Mouse (Mus musculus): ENCODE data around the gene Gm14851.
"Not testable (repeated sequence)": the region's sequence is repeated elsewhere in the genome, so short reads cannot be mapped to it uniquely, and the experiment has no call there.

The Gm14851 gene

DNA sequence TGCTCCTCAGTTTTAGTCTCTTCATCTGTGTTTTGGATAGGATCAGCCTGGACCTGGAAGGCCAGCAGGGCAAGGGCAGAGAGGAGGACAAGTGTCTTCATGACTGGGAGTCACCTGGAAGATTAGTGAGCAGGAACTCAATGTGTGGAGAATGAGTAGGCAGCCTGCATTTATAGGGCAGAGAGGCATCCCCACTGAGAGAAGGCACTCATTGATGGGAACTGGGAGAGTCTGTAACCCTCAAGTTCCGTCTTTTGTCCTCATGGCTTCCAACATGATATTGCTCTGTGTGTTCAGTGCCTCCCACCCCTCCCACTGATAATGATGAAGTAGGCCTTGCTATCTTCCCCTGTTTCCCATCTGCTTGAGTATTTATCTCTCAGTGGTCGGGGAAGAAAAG, at the start of gene Gm14851:
Gene Gm14851 (minus strand): TSS at position 101 of the 400 bp plus-strand sequence.
- in situ Hi-C loops (cut with MboI; ENCODE audit: low pct_unique_long_range_greater_than_20kb in 1 of 2, low sequenced_read_pairs in 2 of 2, unreplicated experiment in 1 of 2) = not testable (repeated sequence)

DNA sequence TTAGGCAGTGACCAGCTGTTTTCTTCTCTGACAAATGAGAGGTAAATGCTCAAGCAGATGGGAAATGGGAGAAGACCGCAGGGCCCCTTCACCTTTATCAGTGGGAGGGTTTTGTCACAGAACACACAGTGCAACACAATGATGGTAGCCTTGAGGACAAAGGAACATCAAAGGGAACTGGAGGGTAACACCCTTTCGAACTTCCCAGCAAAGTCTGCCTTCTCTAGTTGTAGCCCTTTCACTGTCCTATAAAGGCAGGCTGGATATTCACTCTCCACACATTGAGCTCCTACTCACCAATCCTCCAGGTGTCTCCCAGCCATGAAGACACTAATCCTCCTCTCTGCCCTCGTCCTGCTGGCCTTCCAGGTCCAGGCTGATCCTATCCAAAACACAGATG, 38.5 kb upstream of the Gm14851 start, which contains the start of gene Defa30:
Gene Defa30 (plus strand): TSS at position 301 of the 400 bp plus-strand sequence.
- in situ Hi-C loops (cut with MboI; ENCODE audit: low pct_unique_long_range_greater_than_20kb in 1 of 2, low sequenced_read_pairs in 2 of 2, unreplicated experiment in 1 of 2) = not testable (repeated sequence)

DNA sequence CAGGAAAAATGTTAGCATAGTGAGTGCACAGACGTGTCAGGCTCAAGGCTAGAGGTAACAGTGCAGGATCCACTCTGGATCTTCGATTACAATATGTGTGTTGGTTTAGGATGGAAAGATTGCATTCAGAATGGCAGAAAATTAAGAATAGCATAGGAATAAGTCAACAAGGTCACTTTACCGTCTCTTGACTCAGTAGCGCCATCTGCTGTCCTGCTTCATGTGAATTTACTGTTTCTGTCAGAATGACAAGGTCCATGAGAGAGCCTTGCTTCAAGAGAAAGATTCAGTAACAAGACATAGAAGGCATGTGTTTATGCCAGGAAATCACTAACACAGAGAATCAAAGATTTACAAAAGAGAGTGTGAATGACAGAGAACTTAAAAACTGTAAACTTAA, 2.7 kb downstream of the Gm14851 start:
- in situ Hi-C loops (cut with MboI; ENCODE audit: low pct_unique_long_range_greater_than_20kb in 1 of 2, low sequenced_read_pairs in 2 of 2, unreplicated experiment in 1 of 2) = no loop called here

DNA sequence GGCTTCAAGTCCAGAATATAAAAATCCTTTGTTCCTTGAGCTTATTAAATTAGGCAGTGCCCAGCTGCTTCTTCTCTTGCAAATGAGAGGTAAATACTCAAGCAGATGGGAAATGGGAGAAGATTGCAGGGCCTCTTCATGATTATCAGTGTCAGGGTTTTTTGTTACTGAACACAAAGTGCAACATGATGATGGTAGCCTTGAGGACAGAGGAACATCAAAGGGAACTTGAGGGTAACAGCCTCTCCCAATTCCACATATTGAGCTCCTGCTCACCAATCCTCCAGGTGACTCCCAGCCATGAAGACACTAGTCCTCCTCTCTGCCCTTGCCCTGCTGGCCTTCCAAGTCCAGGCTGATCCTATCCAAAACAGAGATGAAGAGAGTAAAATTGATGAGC, 11.7 kb downstream of the Gm14851 start, which contains the start of gene Defa25:
Gene Defa25 (plus strand): TSS at position 301 of the 400 bp plus-strand sequence.
- in situ Hi-C loops (cut with MboI; ENCODE audit: low pct_unique_long_range_greater_than_20kb in 1 of 2, low sequenced_read_pairs in 2 of 2, unreplicated experiment in 1 of 2) = not testable (repeated sequence)

DNA sequence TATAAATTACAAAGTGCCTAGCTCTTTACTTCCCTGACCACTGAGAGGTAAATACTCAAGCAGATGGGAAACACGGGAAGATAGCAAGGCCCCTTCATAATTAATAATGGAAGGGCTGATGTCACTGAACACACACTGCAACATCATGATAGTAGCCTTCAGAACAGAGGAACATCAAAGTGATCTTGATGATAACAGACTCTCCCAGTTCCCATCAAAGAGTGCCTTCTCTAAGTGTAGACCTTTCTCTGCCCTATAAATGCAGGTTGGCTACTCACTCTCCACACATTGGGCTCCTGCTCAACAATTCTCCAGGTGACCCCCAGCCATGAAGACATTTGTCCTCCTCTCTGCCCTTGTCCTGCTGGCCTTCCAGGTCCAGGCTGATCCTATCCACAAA, 31.1 kb downstream of the Gm14851 start, which contains the start of gene Defa35:
Gene Defa35 (plus strand): TSS at position 301 of the 400 bp plus-strand sequence.
- in situ Hi-C loops (cut with MboI; ENCODE audit: low pct_unique_long_range_greater_than_20kb in 1 of 2, low sequenced_read_pairs in 2 of 2, unreplicated experiment in 1 of 2) = not testable (repeated sequence)

DNA sequence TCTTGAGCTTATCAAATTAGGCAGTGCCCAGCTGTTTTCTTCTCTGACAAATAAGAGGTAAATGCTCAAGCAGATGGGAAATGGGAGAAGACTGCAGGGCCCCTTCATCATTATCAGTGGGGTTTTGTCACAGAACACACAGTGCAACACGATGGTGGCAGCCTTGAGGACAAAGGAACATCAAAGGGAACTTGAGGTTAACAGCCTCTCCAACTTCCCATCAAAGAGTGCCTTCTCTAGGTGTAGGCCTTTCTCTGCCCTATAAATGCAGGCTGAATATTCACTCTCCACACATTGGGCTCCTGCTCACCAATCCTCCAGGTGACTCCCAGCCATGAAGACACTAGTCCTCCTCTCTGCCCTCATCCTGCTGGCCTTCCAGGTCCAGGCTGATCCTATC, 41.1 kb downstream of the Gm14851 start, which contains the start of gene Defa23:
Gene Defa23 (plus strand): TSS at position 301 of the 400 bp plus-strand sequence.
- in situ Hi-C loops (cut with MboI; ENCODE audit: low pct_unique_long_range_greater_than_20kb in 1 of 2, low sequenced_read_pairs in 2 of 2, unreplicated experiment in 1 of 2) = not testable (repeated sequence)

All from mouse embryonic stem cell (cell line).